Mouse (Mus musculus): ENCODE results near the gene Klkb1. TPM values are rescaled to one million over a fixed set of nuclear protein-coding genes. Genes with fewer than 3 reads are reported as not detected.
A peak's percentile ranks its signal among the peaks of the same experiment; 100 is the strongest.

Klkb1 gene
- total and polyA plus RNA-seq, 3 experiments, result 0.04 TPM; not detected in 2

DNA sequence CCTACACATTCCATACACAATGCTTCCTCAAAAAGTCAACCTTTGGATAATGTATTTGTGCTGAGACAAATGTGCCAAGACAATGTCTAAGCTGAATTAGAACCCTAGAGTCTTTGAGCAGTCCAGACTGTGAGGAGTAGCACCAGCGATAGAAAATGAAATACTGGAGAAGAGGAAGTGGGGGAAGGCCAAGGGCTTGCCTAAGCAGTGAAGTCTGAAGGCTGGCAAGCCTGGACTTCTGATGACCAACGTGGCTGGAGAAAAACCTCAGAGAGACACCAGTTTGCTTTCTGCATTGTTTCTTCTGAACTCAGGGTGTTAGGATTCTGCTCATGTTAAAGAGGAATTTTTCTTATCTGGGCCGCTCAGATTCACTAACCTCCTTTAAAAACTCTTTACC lies 36.2 kb upstream of the Klkb1 start:
- in situ Hi-C loops (cut with MboI; ENCODE audit: low pct_ligation_motif_present, low pct_unique_long_range_greater_than_20kb, low sequenced_read_pairs), result no loop called here
- no peak overlapping the region for H3K4me3 ChIP-seq (replicated peaks in 1 of 3; ENCODE audit: low read depth in 2 of 3, low read length in 2 of 3, poor library complexity in 1 of 3)
- no peak overlapping the region for H3K9ac ChIP-seq (ENCODE audit: insufficient read depth, low read depth)
- peaks cover 7 to 21% of the 10 kb centered on the region in 2 experiments for H3K4me1 ChIP-seq (ENCODE audit: control insufficient read depth in 1 of 2, insufficient read depth in 2 of 2)
- H3K27me3 ChIP-seq (replicated peaks), result no peaks in the 10 kb centered on the region
- no peaks in the 10 kb centered on the region for H3K9me3 ChIP-seq (replicated peaks; ENCODE audit: low read length)
- dilution Hi-C loops (cut with MboI; ENCODE audit: extremely low pct_ligation_motif_present, extremely low pct_unique_long_range_greater_than_20kb, low sequenced_read_pairs), result no loop called here
- H3K27ac ChIP-seq (ENCODE audit: insufficient read depth, low read depth), result no peak overlapping the region
- H3K36me3 ChIP-seq (replicated peaks in 1 of 2; ENCODE audit: control insufficient read depth in 1 of 2, insufficient read depth in 1 of 2, low read length in 1 of 2), result no peaks in the 10 kb centered on the region
- TF ChIP-seq SIN3A (IDR thresholded peaks at IDR 0.05; ENCODE audit: low read length), result no peak
- no peak for TF ChIP-seq CHD2 (IDR thresholded peaks at IDR 0.05; ENCODE audit: low read length)
- TF ChIP-seq TCF12 (IDR thresholded peaks at IDR 0.05; ENCODE audit: low read depth, low read length), result no peak
- TF ChIP-seq SMC3 (IDR thresholded peaks at IDR 0.05; ENCODE audit: low read depth, low read length), result no peak
- no peak for TF ChIP-seq KAT2A (IDR thresholded peaks at IDR 0.05; ENCODE audit: insufficient replicate concordance, low read length)
- TF ChIP-seq PAX5 (IDR thresholded peaks at IDR 0.05; ENCODE audit: low read length), result no peak
- TF ChIP-seq ETS1 (conservative IDR thresholded peaks at IDR 0.05; ENCODE audit: low read depth, low read length), result no peak
- no peak for TF ChIP-seq HCFC1 (IDR thresholded peaks at IDR 0.05; ENCODE audit: low read depth, low read length)
- TF ChIP-seq JUN (IDR thresholded peaks at IDR 0.05; ENCODE audit: insufficient read depth, low read depth, low read length), result no peak
- TF ChIP-seq TBP (conservative IDR thresholded peaks at IDR 0.05; ENCODE audit: low read depth, low read length), result no peak
- TF ChIP-seq EP300 (IDR thresholded peaks at IDR 0.05; ENCODE audit: low read length), result no peak
- no peak for TF ChIP-seq ELF1 (IDR thresholded peaks at IDR 0.05; ENCODE audit: low read depth, low read length)
- no peak for TF ChIP-seq RAD21 (IDR thresholded peaks at IDR 0.05; ENCODE audit: low read depth, low read length)
- no peak for TF ChIP-seq IRF4 (IDR thresholded peaks at IDR 0.05; ENCODE audit: low read depth, low read length)
- TF ChIP-seq MAX (IDR thresholded peaks at IDR 0.05; ENCODE audit: low read length), result no peak
- TF ChIP-seq ZNF384 (IDR thresholded peaks at IDR 0.05; ENCODE audit: low read depth, low read length), result no peak
- no peak for TF ChIP-seq MYC (IDR thresholded peaks at IDR 0.05; ENCODE audit: low read depth, low read length)
- no peak for TF ChIP-seq UBTF (IDR thresholded peaks at IDR 0.05; ENCODE audit: low read depth, low read length)
- H3K4me2 ChIP-seq (ENCODE audit: insufficient read depth, low read depth, poor library complexity, severe bottlenecking), result peak overlapping the region; percentile 37
- DNase-seq (ENCODE audit: extremely low read depth), result no peak
- H3K79me2 ChIP-seq (replicated peaks; ENCODE audit: control insufficient read depth, extremely low read depth, insufficient read depth, poor library complexity, severe bottlenecking), result no peaks in the 10 kb centered on the region

DNA sequence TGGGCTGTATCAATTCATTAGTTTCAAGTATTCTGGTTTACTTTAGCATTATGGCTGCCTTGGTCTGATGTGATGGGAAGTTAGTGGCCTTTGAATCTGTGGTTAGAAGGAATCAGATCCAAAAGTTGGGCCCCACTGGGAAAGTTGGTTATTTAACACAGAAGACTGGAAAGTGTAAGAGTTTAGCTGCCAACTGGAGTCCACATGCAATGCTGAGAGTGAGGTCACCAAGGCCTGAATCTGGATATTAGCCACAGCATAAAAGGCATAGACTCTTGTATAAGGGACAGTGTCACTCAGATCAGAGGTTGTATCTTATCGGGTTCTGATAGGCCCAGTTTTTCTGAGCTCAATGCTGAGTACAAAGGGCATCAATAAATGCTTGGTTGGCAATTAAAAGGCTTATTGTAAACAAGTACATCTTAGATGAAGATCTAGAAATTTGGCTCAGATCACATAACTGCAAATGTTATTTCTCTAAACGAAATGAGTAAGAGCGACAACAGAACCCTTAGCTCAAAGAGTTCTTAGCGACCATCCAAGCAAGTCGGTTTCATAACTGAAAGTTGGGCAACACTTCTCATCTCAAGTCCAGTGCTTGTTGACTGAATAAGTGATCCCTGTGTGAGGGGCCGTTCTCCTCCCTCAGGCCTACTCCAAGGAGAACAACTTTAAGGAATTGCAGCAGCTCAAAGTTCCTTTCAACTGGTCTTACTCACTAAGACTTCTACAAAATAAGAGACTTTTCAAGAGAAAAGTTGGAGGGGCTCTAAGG lies 34.7 kb upstream of the Klkb1 start:
- H3K9me3 ChIP-seq (replicated peaks; ENCODE audit: low read length), result no peaks in the 10 kb centered on the region
- in situ Hi-C loops (cut with MboI; ENCODE audit: low pct_ligation_motif_present, low pct_unique_long_range_greater_than_20kb, low sequenced_read_pairs) (no loop called here), dilution Hi-C loops (cut with MboI; ENCODE audit: extremely low pct_ligation_motif_present, extremely low pct_unique_long_range_greater_than_20kb, low sequenced_read_pairs) (no loop called here)
- DNase-seq (ENCODE audit: extremely low read depth), result no peak
- H3K4me2 ChIP-seq (ENCODE audit: insufficient read depth, low read depth, poor library complexity, severe bottlenecking), result no peak overlapping the region
- H3K27me3 ChIP-seq (replicated peaks), result no peaks in the 10 kb centered on the region
- no peak overlapping the region for H3K4me3 ChIP-seq (replicated peaks in 1 of 3; ENCODE audit: low read depth in 2 of 3, low read length in 2 of 3, poor library complexity in 1 of 3)
- peaks cover 0 to 11% of the 10 kb centered on the region in 2 experiments; a peak in 1 of 4 replicates for H3K4me1 ChIP-seq (ENCODE audit: control insufficient read depth in 1 of 2, insufficient read depth in 2 of 2)
- TF ChIP-seq POLR2AphosphoS2 (IDR thresholded peaks at IDR 0.05; ENCODE audit: low read depth, low read length), result no peak
- no peak for TF ChIP-seq IRF4 (IDR thresholded peaks at IDR 0.05; ENCODE audit: low read depth, low read length)
- TF ChIP-seq MAFK (IDR thresholded peaks at IDR 0.05; ENCODE audit: insufficient replicate concordance, low read length), result no peak
- TF ChIP-seq RCOR1 (conservative IDR thresholded peaks at IDR 0.05; ENCODE audit: low read depth, low read length), result no peak
- TF ChIP-seq TBP (conservative IDR thresholded peaks at IDR 0.05; ENCODE audit: low read depth, low read length), result no peak
- no peak for TF ChIP-seq TCF12 (IDR thresholded peaks at IDR 0.05; ENCODE audit: low read depth, low read length)
- TF ChIP-seq ZMIZ1 (IDR thresholded peaks at IDR 0.05; ENCODE audit: low read depth, low read length), result no peak
- TF ChIP-seq RAD21 (IDR thresholded peaks at IDR 0.05; ENCODE audit: low read depth, low read length), result no peak
- no peak for TF ChIP-seq MXI1 (IDR thresholded peaks at IDR 0.05; ENCODE audit: low read depth, low read length)
- TF ChIP-seq GABPA (IDR thresholded peaks at IDR 0.05; ENCODE audit: insufficient replicate concordance, low read depth, low read length), result no peak
- no peak for TF ChIP-seq SIN3A (IDR thresholded peaks at IDR 0.05; ENCODE audit: low read length)
- TF ChIP-seq KAT2A (IDR thresholded peaks at IDR 0.05; ENCODE audit: insufficient replicate concordance, low read length), result no peak
- TF ChIP-seq UBTF (IDR thresholded peaks at IDR 0.05; ENCODE audit: low read depth, low read length), result no peak
- TF ChIP-seq USF2 (conservative IDR thresholded peaks at IDR 0.05; ENCODE audit: low read depth, low read length), result no peak
- no peak for TF ChIP-seq POLR2A (IDR thresholded peaks at IDR 0.05; ENCODE audit: low read depth, low read length)
- TF ChIP-seq MYC (IDR thresholded peaks at IDR 0.05; ENCODE audit: low read depth, low read length), result no peak
- TF ChIP-seq CTCF (conservative IDR thresholded peaks at IDR 0.05 in 1 of 2, IDR thresholded peaks at IDR 0.05 in 1 of 2; ENCODE audit: low read depth in 2 of 2, low read length in 2 of 2), result no peak
- no peak for TF ChIP-seq E2F4 (IDR thresholded peaks at IDR 0.05; ENCODE audit: insufficient replicate concordance, low read depth, low read length)
- TF ChIP-seq HCFC1 (IDR thresholded peaks at IDR 0.05; ENCODE audit: low read depth, low read length), result no peak
- TF ChIP-seq USF1 (IDR thresholded peaks at IDR 0.05; ENCODE audit: low read depth, low read length), result no peak
- no peaks in the 10 kb centered on the region for H3K79me2 ChIP-seq (replicated peaks; ENCODE audit: control insufficient read depth, extremely low read depth, insufficient read depth, poor library complexity, severe bottlenecking)
- H3K9ac ChIP-seq (ENCODE audit: insufficient read depth, low read depth), result no peak overlapping the region
- H3K27ac ChIP-seq (ENCODE audit: insufficient read depth, low read depth), result no peak overlapping the region
- no peaks in the 10 kb centered on the region for H3K36me3 ChIP-seq (replicated peaks in 1 of 2; ENCODE audit: control insufficient read depth in 1 of 2, insufficient read depth in 1 of 2, low read length in 1 of 2)
